Mouse (Mus musculus) B cell, adult 62 days (primary cell): Measurements from ENCODE around the gene Fam189b. TPM values are rescaled to one million over a fixed set of nuclear protein-coding genes. Genes with fewer than 3 reads are reported as not detected.

Experiments used
- total RNA-seq: library from RNA; stranded (reverse); gene quantifications from 4 replicates; pipeline ENCODE4 v1.2.4, GENCODE M21; 2023

Gene Fam189b
- total RNA-seq: 12.9 to 24.4 TPM (median 20.3 TPM) in 4 replicates

DNA sequence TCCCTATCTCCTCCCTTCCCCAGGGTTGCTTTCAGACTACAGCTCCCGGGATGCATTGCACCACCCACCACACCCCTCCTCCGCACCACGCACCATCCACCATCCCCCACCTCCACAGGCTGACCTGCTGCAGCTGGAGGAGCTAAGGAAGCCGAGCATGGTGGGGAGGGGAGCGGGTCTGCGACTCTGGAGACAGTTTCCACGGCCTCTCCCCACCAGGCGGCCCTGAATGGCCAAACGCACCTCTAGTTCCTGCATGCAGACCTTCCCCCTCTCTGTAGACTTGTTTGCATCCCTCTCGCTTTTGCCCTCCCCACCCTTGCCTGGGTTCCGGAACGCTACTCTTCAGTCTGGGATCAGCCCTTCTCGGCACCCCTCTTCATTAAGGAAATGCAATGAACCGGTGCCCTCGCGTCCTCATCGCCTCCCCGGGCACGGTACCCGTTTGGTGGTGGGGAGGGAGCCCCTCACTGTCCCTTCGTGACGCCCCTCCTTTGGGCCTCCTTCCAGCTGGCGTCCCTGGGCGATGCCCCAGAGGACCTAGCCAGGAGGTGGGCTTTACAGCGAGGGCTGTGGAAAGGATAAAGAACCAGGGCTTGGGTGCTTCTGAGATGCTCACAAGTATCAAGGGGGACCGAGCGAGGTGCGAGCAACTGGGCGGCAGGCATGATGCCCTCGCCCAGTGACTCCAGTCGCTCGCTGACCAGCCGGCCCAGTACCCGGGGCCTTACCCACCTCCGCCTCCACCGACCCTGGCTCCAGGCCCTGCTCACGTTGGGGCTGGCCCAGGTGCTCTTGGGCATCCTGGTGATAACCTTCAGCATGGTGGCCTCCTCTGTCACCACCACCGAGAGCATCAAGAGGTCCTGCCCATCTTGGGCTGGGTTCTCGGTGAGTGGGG, at the start of gene Fam189b:
Gene Fam189b, plus strand, starts transcription at position 86 of the 901 bp plus-strand sequence.

DNA sequence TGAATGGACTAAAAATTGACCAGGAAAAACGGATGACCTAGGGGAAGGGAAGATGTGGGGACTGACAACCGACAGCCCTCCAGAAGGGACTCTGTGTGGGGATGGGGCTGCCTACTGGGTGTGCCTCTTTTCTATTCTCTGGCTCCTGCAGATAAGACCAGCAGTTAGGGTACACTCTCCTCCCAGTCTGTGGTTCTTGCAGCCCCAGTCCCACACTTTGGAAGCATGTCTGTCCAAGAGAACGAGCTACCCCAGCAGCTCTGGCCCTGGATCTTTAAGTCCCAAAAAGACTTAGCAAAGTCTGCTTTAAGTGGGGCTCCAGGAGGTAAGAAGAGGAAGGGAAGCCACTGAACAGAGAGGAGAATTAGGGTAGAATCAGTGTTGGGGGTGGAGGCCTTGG, 47.0 kb upstream of the Fam189b start, which contains the start of gene Pklr:
Gene Pklr, plus strand, starts transcription at position 185 of the 400 bp plus-strand sequence.

DNA sequence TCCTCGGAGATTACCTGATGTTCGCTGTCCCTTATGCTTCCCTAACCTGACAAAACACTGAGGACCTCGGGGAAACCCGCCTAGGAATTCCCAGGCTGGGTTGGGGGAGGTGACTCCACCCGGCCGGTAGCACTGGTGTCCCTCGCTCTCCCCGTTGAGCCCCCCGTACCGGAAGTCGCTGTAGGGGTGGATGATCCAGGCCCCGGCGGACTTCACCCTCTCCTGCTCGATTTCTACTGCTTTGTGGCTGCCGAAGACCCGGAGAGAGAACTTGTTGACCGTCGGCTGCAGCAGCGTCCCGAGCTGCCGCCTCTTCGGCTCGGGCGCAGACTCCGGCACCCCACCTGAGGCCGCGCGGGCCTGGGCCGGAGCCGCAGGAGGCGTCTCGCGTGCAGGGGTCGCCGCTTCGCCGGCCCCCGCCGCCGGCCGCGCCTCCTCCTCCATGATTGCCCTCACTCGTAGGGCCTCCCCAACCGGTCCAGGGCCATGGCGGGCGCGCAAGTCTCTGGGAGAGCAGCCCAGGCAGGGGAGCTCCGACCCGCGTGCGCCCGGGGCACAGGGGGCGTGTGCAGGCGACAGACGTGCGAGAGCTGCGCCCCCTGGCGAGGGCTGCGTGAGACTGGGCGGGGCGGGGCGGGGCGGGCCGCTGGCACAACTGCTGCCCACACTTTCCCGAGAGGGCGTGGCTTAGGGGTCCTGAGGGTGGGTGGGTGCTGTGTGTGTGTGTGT, 23.2 kb upstream of the Fam189b start, which contains the start of gene Hcn3:
Gene Hcn3, minus strand, starts transcription at position 581 of the 729 bp plus-strand sequence.

DNA sequence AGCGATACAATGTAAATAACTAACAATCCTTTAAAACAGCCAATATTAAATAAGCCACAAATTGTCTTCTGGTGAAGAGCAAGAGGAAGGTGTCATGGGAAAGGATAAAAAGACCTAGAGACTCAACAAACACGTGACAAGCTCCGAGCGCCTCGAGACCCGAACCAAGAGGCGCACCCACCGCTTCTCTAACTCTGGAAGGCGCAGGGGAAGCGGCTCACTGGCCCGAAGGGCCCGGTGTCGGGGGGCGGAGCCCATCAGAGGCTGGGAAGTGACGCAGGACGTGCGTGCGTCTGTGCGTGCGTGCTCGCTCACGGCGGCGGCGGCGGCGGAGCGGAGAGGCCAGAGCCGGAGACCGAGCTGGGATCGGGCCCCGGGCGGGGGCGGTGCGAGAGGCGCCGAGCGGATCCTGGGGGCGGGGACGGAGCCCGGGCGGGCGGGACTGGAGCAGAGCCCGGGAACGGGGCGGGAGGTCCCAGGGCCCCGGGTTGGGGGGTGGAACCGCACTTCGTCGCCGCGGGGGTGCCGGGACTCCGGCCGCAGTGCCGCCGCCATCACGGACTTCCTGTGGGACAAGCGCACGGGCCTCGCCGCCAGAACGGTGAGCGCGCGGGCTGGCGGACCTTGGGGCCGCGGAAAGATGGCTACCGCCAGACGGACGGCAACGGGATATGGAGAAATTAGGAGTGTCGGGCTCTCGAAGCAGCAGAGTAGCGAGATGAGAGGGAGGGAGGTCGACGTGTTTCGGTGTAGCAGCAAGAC, 18.3 kb upstream of the Fam189b start, which contains the start of gene Clk2:
Gene Clk2, plus strand, starts transcription at position 290 of the 762 bp plus-strand sequence.

GRCm38 (mm10) chr3:89177242-89178106, 5.5 kb upstream of the Fam189b start, which contains the start of gene Scamp3:
Gene Scamp3 (plus strand): TSS chr3:89177473.

GRCm38 (mm10) chr3:89202253-89203141, 19.6 kb downstream of the Fam189b start, which contains the start of gene Gba:
Gene Gba (plus strand): TSS chr3:89202928.

GRCm38 (mm10) chr3:89214681-89215411, 31.9 kb downstream of the Fam189b start, which contains the start of gene Thbs3:
Gene Thbs3 (plus strand): TSS chr3:89215180.

DNA sequence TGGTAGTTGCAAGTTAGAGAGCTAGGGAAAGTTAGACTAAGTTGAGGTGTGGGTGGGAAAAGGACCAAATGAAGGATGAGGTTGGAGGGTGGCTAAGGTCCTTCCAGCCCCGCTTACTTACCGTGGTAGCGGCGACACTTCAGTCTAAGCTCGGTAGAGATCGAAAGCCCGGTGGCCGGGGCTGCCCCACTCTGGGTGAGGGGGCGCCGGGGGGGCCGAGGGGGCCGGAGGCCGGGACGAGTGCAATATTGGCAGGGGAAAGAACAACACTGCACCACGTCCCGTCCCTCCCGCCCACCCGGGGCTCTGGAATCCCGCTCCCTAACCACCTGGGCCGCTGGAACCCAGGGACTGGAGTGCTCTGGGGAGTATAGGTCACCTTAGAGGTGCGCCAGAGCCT, 44.0 kb downstream of the Fam189b start, which contains the start of gene Mtx1:
Gene Mtx1, minus strand, starts transcription at position 189 of the 400 bp plus-strand sequence.

DNA sequence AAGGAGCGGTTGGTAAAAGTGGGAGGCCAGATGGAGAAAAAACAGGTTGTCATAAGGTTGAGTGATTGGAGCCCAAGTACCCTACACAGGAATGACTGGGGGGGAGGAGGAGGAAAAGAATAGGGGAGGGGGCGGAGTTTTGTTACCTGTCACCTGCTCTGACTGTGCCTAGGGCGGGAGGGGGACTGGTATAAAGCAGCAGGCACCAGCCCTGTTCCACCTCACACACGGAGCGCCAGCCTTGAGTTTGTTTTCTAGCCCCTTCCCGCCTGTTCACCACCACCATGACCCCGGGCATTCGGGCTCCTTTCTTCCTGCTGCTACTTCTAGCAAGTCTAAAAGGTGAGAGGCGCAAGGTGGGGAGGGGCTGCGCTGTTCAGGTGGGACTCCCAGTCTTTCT, 45.9 kb downstream of the Fam189b start, which contains the start of gene Muc1:
Gene Muc1, plus strand, starts transcription at position 222 of the 400 bp plus-strand sequence.

Other genes starting within 250 kb of the Fam189b start
- 93.7 to 103 TPM (median 97.8 TPM) in 4 replicates for gene Ash1l, start 232.5 kb upstream of the Fam189b start, total RNA-seq
- 78.6 to 91.7 TPM (median 88.6 TPM) in 4 replicates for gene Dap3, start 232.0 kb upstream of the Fam189b start, total RNA-seq
- gene Rusc1, start 89.8 kb upstream of the Fam189b start, total RNA-seq: 53.5 to 67.5 TPM (median 58.6 TPM) in 4 replicates
- gene Gm43738, start 82.0 kb upstream of the Fam189b start, total RNA-seq: not detected in 4 replicates
- gene Fdps, start 81.2 kb upstream of the Fam189b start, total RNA-seq: 17.6 to 21.4 TPM (median 20.3 TPM) in 4 replicates
- gene Pklr, start 47.0 kb upstream of the Fam189b start, total RNA-seq: not detected in 4 replicates
- 2.2 to 5.3 TPM (median 5.1 TPM) in 4 replicates for gene Hcn3, start 22.9 kb upstream of the Fam189b start, total RNA-seq
- gene Clk2, start 18.3 kb upstream of the Fam189b start, total RNA-seq: 144 to 159 TPM (median 155 TPM) in 4 replicates
- gene Scamp3, start 5.7 kb upstream of the Fam189b start, total RNA-seq: 109 to 121 TPM (median 115 TPM) in 4 replicates
- gene Gba, start 19.8 kb downstream of the Fam189b start, total RNA-seq: 79.6 to 102 TPM (median 97.6 TPM) in 4 replicates
- gene Thbs3, start 32.0 kb downstream of the Fam189b start, total RNA-seq: 8.6 to 13.2 TPM (median 9.9 TPM) in 4 replicates
- 227 to 250 TPM (median 239 TPM) in 4 replicates for gene Mtx1, start 43.9 kb downstream of the Fam189b start, total RNA-seq
- 1.4 to 3.6 TPM (median 1.6 TPM) in 4 replicates for gene Muc1, start 45.9 kb downstream of the Fam189b start, total RNA-seq
- gene Krtcap2, start 62.8 kb downstream of the Fam189b start, total RNA-seq: 88.4 to 116 TPM (median 101 TPM) in 4 replicates
- 2.1 to 5.6 TPM (median 3.3 TPM) in 4 replicates for gene Trim46, start 63.2 kb downstream of the Fam189b start, total RNA-seq
- 64.0 to 79.9 TPM (median 68.1 TPM) in 4 replicates for gene Dpm3, start 76.2 kb downstream of the Fam189b start, total RNA-seq
- 140 to 170 TPM (median 145 TPM) in 4 replicates for gene Slc50a1, start 87.4 kb downstream of the Fam189b start, total RNA-seq
- gene Efna1, start 98.0 kb downstream of the Fam189b start, total RNA-seq: 1.0 to 1.8 TPM (median 1.1 TPM) in 4 replicates
- gene Efna3, start 139.8 kb downstream of the Fam189b start, total RNA-seq: not detected in 4 replicates
- gene Efna4, start 154.9 kb downstream of the Fam189b start, total RNA-seq: 0.36 TPM in 1 of 4 replicates, not detected in the others
- 6.8 to 7.4 TPM (median 7.1 TPM) in 4 replicates for gene Adam15, start 166.9 kb downstream of the Fam189b start, total RNA-seq
- 0.25 TPM in 1 of 4 replicates, not detected in the others for gene Dcst2, start 178.8 kb downstream of the Fam189b start, total RNA-seq
- gene Dcst1, start 182.1 kb downstream of the Fam189b start, total RNA-seq: 0.31 to 0.33 TPM in 2 of 4 replicates, not detected in the others
- 60.4 to 64.8 TPM (median 62.5 TPM) in 4 replicates for gene Zbtb7b, start 211.6 kb downstream of the Fam189b start, total RNA-seq
- 0.52 TPM in 1 of 4 replicates, not detected in the others for gene Lenep, start 219.7 kb downstream of the Fam189b start, total RNA-seq
- 31.6 to 44.7 TPM (median 35.1 TPM) in 4 replicates for gene Flad1, start 228.7 kb downstream of the Fam189b start, total RNA-seq
- gene Cks1b, start 235.2 kb downstream of the Fam189b start, total RNA-seq: 3.8 to 6.6 TPM (median 4.5 TPM) in 4 replicates
- 88.4 to 93.9 TPM (median 92.1 TPM) in 4 replicates for gene Shc1, start 235.3 kb downstream of the Fam189b start, total RNA-seq
- 32.0 to 39.9 TPM (median 36.9 TPM) in 4 replicates for gene Pygo2, start 247.1 kb downstream of the Fam189b start, total RNA-seq